Mouse (Mus musculus): ENCODE data around the gene Gal3st2.
"Not testable (repeated sequence)": the region's sequence is repeated elsewhere in the genome, so short reads cannot be mapped to it uniquely, and the experiment has no call there.

- not testable (repeated sequence) for TF ChIP-seq POLR2A (IDR thresholded peaks at IDR 0.05; ENCODE audit: borderline replicate concordance, low read depth, low read length); CTCF (IDR thresholded peaks at IDR 0.05; ENCODE audit: low read depth, low read length)
Measured at GRCm38 (mm10) chr1:93918011-93918410, 56.9 kb downstream of the Gal3st2 start, which contains the start of gene Gal3st2b.

Data from bone marrow macrophage, adult 2 months (primary cell).